Mouse (Mus musculus): ENCODE measurements around the gene Ube2v1.
A peak's percentile ranks its signal among the peaks of the same experiment; 100 is the strongest.

Ube2v1 gene

GRCm38 (mm10) chr2:167631591-167632448 is at the start of gene Ube2v1:
Ube2v1 (minus strand) TSS chr2:167632095.
- peak; percentile 97 for DNase-seq (ENCODE audit: low spot score)

GRCm38 (mm10) chr2:167680657-167681056 is 48.8 kb upstream of the Ube2v1 start:
- peak; percentile 67 for DNase-seq (ENCODE audit: low spot score)

- DNase-seq (ENCODE audit: low spot score): peak; percentile 72
Observed at GRCm38 (mm10) chr2:167679902-167680430, 48.1 kb upstream of the Ube2v1 start.

GRCm38 (mm10) chr2:167678600-167678999 is 46.7 kb upstream of the Ube2v1 start:
- DNase-seq (ENCODE audit: low spot score): no peak

GRCm38 (mm10) chr2:167675120-167675909 is 43.4 kb upstream of the Ube2v1 start:
- DNase-seq (ENCODE audit: low spot score): no peak

- no peak for DNase-seq (ENCODE audit: low spot score)
Observed at GRCm38 (mm10) chr2:167672212-167672685, 40.4 kb upstream of the Ube2v1 start.

GRCm38 (mm10) chr2:167671101-167671633 is 39.3 kb upstream of the Ube2v1 start:
- DNase-seq (ENCODE audit: low spot score): no peak

- no peak for DNase-seq (ENCODE audit: low spot score)
Observed at GRCm38 (mm10) chr2:167669398-167669797, 37.5 kb upstream of the Ube2v1 start.

GRCm38 (mm10) chr2:167668426-167668825 is 36.5 kb upstream of the Ube2v1 start:
- DNase-seq (ENCODE audit: low spot score): no peak

- DNase-seq (ENCODE audit: low spot score): no peak
Observed at GRCm38 (mm10) chr2:167665972-167666713, 34.2 kb upstream of the Ube2v1 start.

- DNase-seq (ENCODE audit: low spot score): no peak
Observed at GRCm38 (mm10) chr2:167662713-167663112, 30.8 kb upstream of the Ube2v1 start.

- peak; percentile 86 for DNase-seq (ENCODE audit: low spot score)
Observed at GRCm38 (mm10) chr2:167661270-167662203, 29.6 kb upstream of the Ube2v1 start, which contains the start of gene Gm20431. Gm20431 (minus strand) TSS chr2:167661496.

- DNase-seq (ENCODE audit: low spot score): no peak
Observed at GRCm38 (mm10) chr2:167660611-167660971, 28.7 kb upstream of the Ube2v1 start.

- DNase-seq (ENCODE audit: low spot score): no peak
Observed at GRCm38 (mm10) chr2:167659847-167660610, 28.1 kb upstream of the Ube2v1 start.

GRCm38 (mm10) chr2:167659177-167659846 is 27.4 kb upstream of the Ube2v1 start:
- DNase-seq (ENCODE audit: low spot score): no peak

GRCm38 (mm10) chr2:167658712-167659111 is 26.8 kb upstream of the Ube2v1 start:
- DNase-seq (ENCODE audit: low spot score): no peak

- DNase-seq (ENCODE audit: low spot score): no peak
Observed at GRCm38 (mm10) chr2:167657973-167658372, 26.1 kb upstream of the Ube2v1 start.

GRCm38 (mm10) chr2:167656629-167657478 is 25.0 kb upstream of the Ube2v1 start:
- no peak for DNase-seq (ENCODE audit: low spot score)

All from c-Kit-positive CD71-positive TER-119-positive erythroid progenitor cells, embryonic 14.5 days (primary cell).